Mouse (Mus musculus) stomach, postnatal 0 days (tissue): ENCODE data around the gene Gm5148. TPM values are rescaled to one million over a fixed set of nuclear protein-coding genes. Genes with fewer than 3 reads are reported as not detected.

ENCODE experiments used
- ATAC-seq: fragments of 200-750 bp; cut with Nextera tagmentation; 2 replicates; pipeline ENCODE4 v1.8.0; 2017; ENCODE audit not compliant: low FRiP score, low TSS enrichment
- DNase-seq: peaks from one replicate; pipeline ENCODE4 v3.0.0-alpha.2; 2016; ENCODE audit warnings: low spot score
- H3K27ac ChIP-seq: fragments of 300-500 bp; sonication (generic); replicated peaks from 2 replicates; pipeline ENCODE4 v1.5.1; 2014; ENCODE audit warnings: mild to moderate bottlenecking, control low read depth
- H3K27me3 ChIP-seq: fragments of 300-500 bp; sonication (generic); 2 replicates; pipeline ENCODE4 v1.6.1; 2014; ENCODE audit warnings: low read length; ENCODE audit not compliant: control insufficient read depth, insufficient read depth
- H3K36me3 ChIP-seq: fragments of 300-500 bp; sonication (generic); 2 replicates; pipeline ENCODE4 v1.6.1; 2014; ENCODE audit warnings: low read length, mixed read lengths; ENCODE audit not compliant: control insufficient read depth, insufficient read depth
- H3K4me1 ChIP-seq: fragments of 300-500 bp; sonication (generic); replicated peaks from 2 replicates; pipeline ENCODE4 v1.6.1; 2014; ENCODE audit warnings: antibody characterized with exemption; ENCODE audit not compliant: control insufficient read depth, insufficient read depth
- H3K4me2 ChIP-seq: fragments of 300-500 bp; sonication (generic); replicated peaks from 2 replicates; pipeline ENCODE4 v1.6.1; 2014; ENCODE audit warnings: low read depth, mild to moderate bottlenecking, control low read depth, moderate library complexity
- H3K4me3 ChIP-seq: fragments of 300-500 bp; sonication (generic); 2 replicates; pipeline ENCODE4 v1.5.1; 2014; ENCODE audit warnings: low read depth, low read length, control low read depth
- H3K9ac ChIP-seq: fragments of 300-500 bp; sonication (generic); 2 replicates; pipeline ENCODE4 v1.6.1; 2014; ENCODE audit warnings: mild to moderate bottlenecking, low read length, control low read depth, mixed read lengths
- H3K9me3 ChIP-seq: fragments of 300-500 bp; sonication (generic); 2 replicates; pipeline ENCODE4 v1.6.1; 2016; ENCODE audit warnings: low read length; ENCODE audit not compliant: control insufficient read depth
- CTCF ChIP-seq: IDR thresholded peaks from 2 replicates; pipeline ENCODE4 v1.5.1; 2016; ENCODE audit warnings: antibody characterized with exemption, low read depth, mild to moderate bottlenecking, moderate library complexity
- EP300 ChIP-seq: optimal IDR thresholded peaks from 2 replicates; pipeline ENCODE3; 2016; ENCODE audit warnings: antibody characterized with exemption
- WGBS: fragments of 180-500 bp; shearing (Covaris S2); extraction: QIAGEN DNeasy Blood & Tissue Kit; methylation state at CpG from one replicate; pipeline ENCODE4 v1.1.7; 2014; 5-methylcytosine and 5-hydroxymethylcytosine counted together
- polyA plus RNA-seq: library from polyadenylated mRNA; unstranded; fragments of >200 nt; fragmentation: Nextera tagmentation; extraction: Ambion mirVana; gene quantifications from 2 replicates; pipeline ENCODE4 v1.2.1, GENCODE M21; 2015

Gene Gm5148
- polyA plus RNA-seq, 1 experiment from 2014 or later, result 4.9 TPM

GRCm38 (mm10) chr3:37747258-37748001, 23.1 kb upstream of the Gm5148 start:
- Histone ChIP-seq H3K4me1 (no peaks in the 10 kb centered on the region), H3K27ac (peak overlapping the region; percentile 83), H3K9ac (no peak overlapping the region), H3K4me3 (no peak overlapping the region), H3K9me3 (no peaks in the 10 kb centered on the region), H3K4me2 (no peak overlapping the region), H3K36me3 (no peaks in the 10 kb centered on the region), H3K27me3 (no peaks in the 10 kb centered on the region)
- 65% methylated on average over 9 of the region's 9 CpGs for WGBS
- TF ChIP-seq CTCF (no peak), EP300 (no peak)
- no peak for DNase-seq
- ATAC-seq, result peak; percentile 74

GRCm38 (mm10) chr3:37744050-37744449, 19.8 kb upstream of the Gm5148 start:
- no peak for TF ChIP-seq EP300
- no peak for TF ChIP-seq CTCF
- H3K4me2 ChIP-seq, result no peak overlapping the region
- DNase-seq (no peak), ATAC-seq (no peak)
- H3K9ac ChIP-seq, result no peak overlapping the region
- 61% methylated on average over 2 of the region's 2 CpGs for WGBS
- H3K27ac ChIP-seq, result no peak overlapping the region
- no peaks in the 10 kb centered on the region for H3K9me3 ChIP-seq
- no peaks in the 10 kb centered on the region for H3K36me3 ChIP-seq
- H3K4me3 ChIP-seq, result no peak overlapping the region
- no peaks in the 10 kb centered on the region for H3K4me1 ChIP-seq
- no peaks in the 10 kb centered on the region for H3K27me3 ChIP-seq

- H3K27me3 ChIP-seq, result no peaks in the 10 kb centered on the region
- DNase-seq (no peak), ATAC-seq (no peak)
- no peak overlapping the region for H3K4me2 ChIP-seq
- no peak overlapping the region for H3K4me3 ChIP-seq
- WGBS, result 70% methylated on average over 7 of the region's 7 CpGs
- H3K9ac ChIP-seq, result no peak overlapping the region
- no peaks in the 10 kb centered on the region for H3K36me3 ChIP-seq
- H3K27ac ChIP-seq, result no peak overlapping the region
- H3K9me3 ChIP-seq, result no peaks in the 10 kb centered on the region
- 0 out of 2 replicates have a peak, but pooled peaks cover 5% of the 10 kb centered on the region for H3K4me1 ChIP-seq
- TF ChIP-seq EP300 (no peak), CTCF (no peak)
Observed at GRCm38 (mm10) chr3:37739996-37740395, 15.7 kb upstream of the Gm5148 start.

GRCm38 (mm10) chr3:37738171-37738950, 14.1 kb upstream of the Gm5148 start:
- H3K36me3 ChIP-seq, result no peaks in the 10 kb centered on the region
- no peak overlapping the region for H3K27ac ChIP-seq
- DNase-seq, result no peak

GRCm38 (mm10) chr3:37737407-37737806, 13.1 kb upstream of the Gm5148 start:
- TF ChIP-seq CTCF (no peak), EP300 (no peak)
- peak overlapping the region; percentile 18; the same call in 1 of the 2 replicates for H3K9ac ChIP-seq
- H3K36me3 ChIP-seq, result no peaks in the 10 kb centered on the region
- H3K4me1 ChIP-seq, result 0 out of 2 replicates have a peak, but pooled peaks cover 5% of the 10 kb centered on the region
- no peak overlapping the region for H3K4me3 ChIP-seq
- H3K27ac ChIP-seq, result peak overlapping the region; percentile 13; the same call in 1 of the 2 replicates
- DNase-seq, result no peak
- WGBS, result 29% methylated on average over 6 of the region's 6 CpGs
- H3K27me3 ChIP-seq, result no peaks in the 10 kb centered on the region
- H3K9me3 ChIP-seq, result no peaks in the 10 kb centered on the region
- ATAC-seq, result no peak; the same call in 1 of the 2 replicates
- H3K4me2 ChIP-seq, result no peak overlapping the region

More at GRCm38 (mm10) chr3:37738171-37738950, 14.1 kb upstream of the Gm5148 start:
- H3K9me3 ChIP-seq, result no peaks in the 10 kb centered on the region
- no peak for ATAC-seq
- no peak overlapping the region for H3K9ac ChIP-seq
- no peak overlapping the region for H3K4me2 ChIP-seq
- TF ChIP-seq CTCF (no peak), EP300 (no peak)
- H3K4me3 ChIP-seq, result no peak overlapping the region
- 0 out of 2 replicates have a peak, but pooled peaks cover 5% of the 10 kb centered on the region for H3K4me1 ChIP-seq
- H3K27me3 ChIP-seq, result no peaks in the 10 kb centered on the region
- WGBS, result 69% methylated on average over 17 of the region's 17 CpGs

GRCm38 (mm10) chr3:37735166-37735565, 10.9 kb upstream of the Gm5148 start:
- 0 out of 2 replicates have a peak, but pooled peaks cover 5% of the 10 kb centered on the region for H3K4me1 ChIP-seq
- 40% methylated on average over 6 of the region's 6 CpGs for WGBS
- no peaks in the 10 kb centered on the region for H3K36me3 ChIP-seq
- no peaks in the 10 kb centered on the region for H3K9me3 ChIP-seq
- DNase-seq (no peak), ATAC-seq (peak; percentile 57; the same call in 1 of the 2 replicates)
- no peaks in the 10 kb centered on the region for H3K27me3 ChIP-seq
- no peak overlapping the region for H3K4me3 ChIP-seq
- no peak for TF ChIP-seq CTCF
- no peak overlapping the region for H3K9ac ChIP-seq
- H3K4me2 ChIP-seq, result no peak overlapping the region
- no peak overlapping the region for H3K27ac ChIP-seq
